Mouse (Mus musculus) spleen, postnatal 14 days (tissue): ENCODE results near the gene Sap30.
A peak's percentile ranks its signal among the peaks of the same experiment; 100 is the strongest.
"Not testable (repeated sequence)": the region's sequence is repeated elsewhere in the genome, so short reads cannot be mapped to it uniquely, and the experiment has no call there.

ENCODE experiments used
- DNase-seq, 2 experiments: peaks; one replicate each; pipeline ENCODE4 v3.0.0; 2021 to 2022; ENCODE audit warnings: low spot score in 2 of 2

The Sap30 gene

DNA sequence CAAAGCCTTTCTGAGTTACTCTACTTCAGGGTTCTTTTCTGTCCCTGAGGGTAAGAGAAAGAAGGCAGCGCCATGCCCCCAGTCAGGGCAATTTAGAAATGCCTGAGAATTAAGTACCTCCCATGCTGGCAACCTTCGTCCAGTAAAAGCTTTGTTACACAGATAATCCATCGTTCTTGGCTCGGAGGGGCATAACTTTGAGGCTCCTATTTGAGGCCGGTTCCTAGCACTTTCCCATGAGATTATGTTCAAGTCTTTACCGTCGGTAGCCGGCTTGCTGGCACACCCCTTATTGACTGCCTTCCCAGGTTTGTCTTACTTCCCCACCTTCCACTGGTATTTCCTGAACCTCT is 10.8 kb upstream of the Sap30 start:
- DNase-seq, result no peak

DNA sequence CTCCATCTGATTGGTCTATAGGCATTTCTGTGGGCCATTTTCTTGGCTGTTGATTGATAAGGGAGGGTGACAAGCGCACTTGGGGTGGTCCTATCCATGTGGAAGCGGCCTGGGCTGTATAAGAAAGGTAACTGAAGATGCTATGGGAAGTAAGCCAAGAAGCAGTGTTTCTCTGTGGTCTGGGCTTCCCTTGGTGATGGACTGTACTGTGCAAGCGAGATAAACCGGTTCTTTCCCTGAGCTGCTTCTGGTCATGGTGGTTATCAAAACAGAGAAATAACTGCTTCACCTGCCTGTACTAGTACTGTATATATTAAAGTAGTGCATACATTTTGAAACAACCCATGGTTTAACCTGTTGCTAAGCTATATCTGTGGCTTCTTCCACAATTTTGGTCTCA is 4.2 kb upstream of the Sap30 start:
- DNase-seq, result no peak

DNA sequence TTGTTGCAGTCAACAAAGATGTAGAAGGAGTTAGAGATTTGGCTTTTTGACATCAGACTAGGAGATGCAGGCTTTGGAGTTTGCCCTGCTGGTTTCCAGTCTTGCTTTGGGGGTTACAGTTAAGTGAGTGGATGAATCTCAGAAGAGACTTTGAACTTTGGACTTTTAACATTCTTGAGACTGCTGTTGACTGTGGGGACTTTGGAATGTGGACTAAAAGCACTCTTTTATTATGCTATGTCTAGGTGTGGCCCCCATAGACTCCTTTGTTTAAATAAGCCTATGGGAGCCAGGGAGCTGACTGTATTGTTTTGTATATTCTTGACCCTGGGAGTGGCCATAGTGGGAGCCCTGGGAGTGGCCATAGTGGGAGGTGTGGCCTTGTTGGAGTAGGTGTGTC is 2.2 kb upstream of the Sap30 start:
- no peak for DNase-seq

DNA sequence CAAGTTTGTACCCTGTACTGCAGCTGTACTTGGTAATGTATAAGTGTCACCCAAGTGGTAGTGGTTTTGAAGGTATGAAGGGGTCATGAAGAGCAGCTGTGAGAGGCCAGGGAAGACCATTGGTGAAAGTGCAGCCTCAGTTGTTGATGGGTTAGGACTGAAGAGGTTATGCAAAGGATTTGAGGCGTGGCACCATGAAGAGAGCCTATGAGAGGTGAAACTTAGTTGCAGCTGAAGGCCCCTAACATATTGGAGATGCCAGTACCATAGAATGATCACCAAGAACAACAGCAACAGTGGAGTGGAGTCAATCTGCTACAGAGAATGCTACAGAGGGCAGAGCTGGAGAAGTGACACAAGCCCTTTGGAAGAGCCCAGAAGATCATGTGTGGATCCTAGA is 1.7 kb upstream of the Sap30 start:
- no peak for DNase-seq

DNA sequence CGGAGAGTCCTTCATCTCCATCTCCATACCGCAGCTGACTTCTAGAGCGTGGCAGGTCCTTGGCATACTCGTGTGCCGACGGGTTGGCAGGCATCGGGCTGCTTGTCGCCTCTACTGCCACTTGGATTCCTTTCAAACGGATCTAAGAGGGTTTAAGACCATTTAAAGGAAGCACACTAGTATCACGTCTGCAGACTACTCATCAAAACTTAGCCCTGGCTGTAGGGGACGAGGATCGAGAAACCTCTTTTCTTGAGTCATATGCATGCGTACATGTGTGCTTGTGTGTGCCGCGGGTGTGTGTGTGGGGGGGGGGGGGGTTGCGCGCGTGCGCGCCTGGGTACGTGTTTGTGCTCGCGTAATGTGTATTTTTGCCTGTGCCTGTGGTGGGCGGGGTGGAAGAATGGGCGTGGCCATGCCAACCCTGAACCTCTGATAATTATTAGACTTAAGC is 679 bp upstream of the Sap30 start:
- DNase-seq, result peak; percentile 62 to 64

DNA sequence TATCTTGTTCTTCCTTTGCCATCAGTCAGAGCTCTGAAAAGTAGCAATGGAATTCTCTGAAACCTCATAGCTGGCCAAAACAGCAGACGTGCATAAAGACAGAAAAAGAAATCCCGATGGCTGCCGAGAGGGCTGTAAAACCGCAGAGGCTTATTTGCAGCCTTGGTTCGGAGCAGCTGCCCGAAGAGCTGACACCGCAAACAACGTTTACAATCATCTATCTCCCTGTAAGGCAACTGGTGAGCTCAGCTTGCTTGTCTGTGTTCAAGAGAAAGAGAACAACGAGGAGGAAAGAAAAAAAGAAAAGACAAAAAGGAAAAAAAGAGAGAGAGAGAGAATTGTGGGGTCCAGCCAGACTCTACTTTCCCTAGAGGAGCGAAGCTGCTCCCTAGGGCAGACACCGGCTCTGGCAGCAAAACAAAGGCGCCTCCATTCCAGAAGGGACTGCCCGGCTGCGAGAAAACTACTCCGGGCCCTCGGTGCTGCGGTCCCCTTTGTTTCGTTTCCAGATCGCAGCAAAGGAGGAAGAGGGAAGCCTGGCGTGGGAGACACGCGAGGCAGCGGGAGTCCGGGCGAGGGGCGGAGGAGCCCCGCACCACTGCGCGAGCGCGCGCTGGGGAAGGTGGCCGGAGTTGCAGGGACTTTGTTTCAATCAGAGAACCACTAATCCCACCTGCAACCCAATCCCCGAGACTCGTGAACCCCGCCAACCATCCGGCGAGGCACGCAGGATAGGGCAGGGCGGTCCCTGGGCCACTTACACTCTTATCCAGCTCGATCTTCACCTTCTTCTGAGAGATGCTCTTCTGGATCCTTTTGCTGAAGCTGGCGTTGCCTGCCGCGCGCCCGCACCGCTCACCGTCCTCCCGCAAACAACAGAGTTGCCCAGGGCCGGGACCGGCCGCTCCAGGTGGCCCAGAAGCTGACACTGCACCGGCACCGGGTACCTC is 894 bp downstream of the Sap30 start:
- peak; percentile 16 to 31 for DNase-seq

DNA sequence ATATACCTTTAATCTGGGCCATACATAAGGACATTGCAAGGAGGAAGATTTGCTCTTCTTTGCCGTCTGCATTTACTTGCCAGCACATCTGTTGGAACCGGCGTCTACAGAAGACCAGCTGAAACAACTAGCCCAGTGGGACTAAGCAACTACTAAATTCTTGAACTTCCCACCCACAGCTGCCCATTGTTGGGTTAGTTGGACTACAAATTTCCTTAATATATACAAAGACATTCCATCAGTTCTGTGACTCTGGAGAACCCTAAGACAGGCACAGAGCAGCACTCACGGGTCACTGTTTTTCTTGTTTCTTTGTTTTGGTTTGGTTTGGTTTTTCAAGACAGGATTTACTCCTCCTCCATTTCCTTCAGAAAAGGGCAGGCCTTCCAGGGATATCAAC is 7.1 kb downstream of the Sap30 start:
- no peak for DNase-seq

DNA sequence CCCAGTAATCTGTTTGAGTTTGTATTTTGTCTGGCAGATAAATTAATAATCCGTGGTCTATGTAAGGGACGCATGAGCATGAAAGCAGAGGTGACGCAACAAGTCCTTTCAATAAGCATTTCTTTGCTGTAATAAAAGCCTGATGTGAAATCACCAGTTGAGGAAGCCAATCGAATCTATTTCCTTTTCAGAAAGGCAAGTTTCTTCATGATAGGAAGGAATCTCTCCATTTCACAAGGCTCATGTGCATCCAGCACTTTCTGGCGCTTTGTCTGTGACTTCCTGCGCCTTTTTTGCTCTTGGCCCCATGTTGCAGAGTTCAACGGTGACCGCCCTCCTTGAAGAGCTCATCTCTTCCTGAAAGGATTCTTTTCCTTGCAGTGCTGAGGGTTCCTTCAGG is 8.0 kb downstream of the Sap30 start:
- no peak for DNase-seq

DNA sequence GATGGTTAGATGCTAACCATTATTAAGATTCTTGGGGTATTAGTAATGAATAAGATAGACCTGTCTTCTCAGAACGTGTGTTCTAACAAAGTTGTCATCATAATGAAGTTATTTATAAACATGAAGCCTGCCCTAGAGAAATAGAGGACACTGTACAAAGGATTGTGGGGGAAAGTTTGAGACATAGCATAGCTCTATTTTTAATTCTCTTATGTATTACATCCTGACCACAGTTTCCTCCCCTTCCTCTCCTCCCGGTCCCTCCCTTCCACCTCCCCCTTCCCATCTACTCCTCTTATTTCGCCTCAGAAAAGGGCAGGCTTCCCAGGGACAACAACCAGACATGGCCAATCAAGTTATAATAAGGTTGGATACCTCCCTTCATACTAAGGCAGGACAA is 9.3 kb downstream of the Sap30 start:
- DNase-seq, result no peak

DNA sequence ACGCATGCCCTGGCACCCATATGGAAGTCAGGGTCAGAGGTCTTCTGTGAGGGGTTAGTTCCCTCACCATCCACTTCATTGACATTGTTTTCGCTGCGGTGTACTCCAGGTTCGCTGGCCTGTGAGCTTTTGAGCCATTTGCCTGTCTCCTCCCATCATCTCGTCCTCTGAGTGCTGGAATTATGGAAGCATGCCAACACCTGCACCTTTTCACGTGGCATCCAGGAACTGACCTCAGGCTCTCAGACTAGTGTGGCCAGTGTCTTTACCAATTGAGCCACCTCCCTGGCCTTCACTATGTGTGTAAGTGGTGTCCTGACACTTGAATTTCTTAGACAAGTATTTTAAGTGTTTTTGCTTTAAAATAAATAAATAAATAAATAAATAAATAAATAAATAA is 13.9 kb downstream of the Sap30 start:
- no peak for DNase-seq

DNA sequence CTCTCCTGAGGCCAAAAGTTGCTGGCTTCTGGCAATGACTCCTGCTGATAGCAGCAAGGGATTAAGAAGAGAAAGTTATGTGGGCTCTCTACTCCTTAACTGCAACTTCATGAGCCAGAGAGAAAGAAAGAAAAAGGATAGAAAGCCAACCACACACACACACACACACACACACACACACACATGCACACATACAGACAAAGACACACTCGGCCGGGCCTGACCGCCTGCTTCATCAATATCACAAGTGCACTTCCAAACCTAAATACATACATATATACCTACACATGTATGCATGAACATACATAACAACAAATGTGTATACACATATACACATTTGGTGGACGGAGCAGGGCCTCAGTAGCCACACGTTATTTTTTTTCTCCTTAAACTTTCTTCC is 16.8 kb downstream of the Sap30 start:
- no peak for DNase-seq

DNA sequence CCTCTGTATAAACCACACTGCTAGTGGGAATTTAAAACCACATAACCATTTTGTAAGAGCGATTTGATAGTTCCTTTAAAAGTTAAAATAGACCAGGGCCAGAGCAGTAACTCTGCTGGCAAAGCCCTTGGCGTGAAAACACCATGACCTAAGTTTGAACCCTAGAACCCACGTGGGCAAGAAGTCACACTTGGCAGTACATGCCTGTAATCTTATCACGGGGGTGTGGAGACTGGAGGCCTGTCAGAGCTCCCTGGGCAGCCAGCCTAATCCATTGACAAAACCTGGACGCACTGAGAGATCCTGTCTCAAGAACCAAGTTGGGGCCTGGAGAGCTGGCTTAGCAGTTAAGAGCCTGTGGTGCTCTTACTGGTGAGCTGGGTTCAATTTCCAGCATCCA is 19.0 kb downstream of the Sap30 start:
- no peak for DNase-seq

DNA sequence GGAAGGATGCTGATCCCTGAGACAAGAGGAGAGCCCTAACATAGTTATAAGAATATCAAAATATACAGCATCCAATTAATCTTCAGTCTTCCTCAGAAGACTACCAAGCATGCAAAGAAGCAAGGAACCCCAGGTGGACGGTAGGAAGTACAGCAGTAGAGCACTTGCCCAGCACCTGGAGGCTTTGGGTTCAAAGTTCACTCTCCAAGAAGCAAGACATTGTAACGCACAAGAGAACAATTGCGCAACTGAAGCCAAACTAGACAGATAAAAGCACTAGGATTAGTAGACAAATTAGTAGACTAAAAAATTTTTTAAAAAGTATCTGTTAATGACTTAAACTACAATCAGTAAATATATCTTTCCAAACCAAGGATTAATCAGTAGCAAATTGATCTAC is 23.9 kb downstream of the Sap30 start:
- no peak for DNase-seq

DNA sequence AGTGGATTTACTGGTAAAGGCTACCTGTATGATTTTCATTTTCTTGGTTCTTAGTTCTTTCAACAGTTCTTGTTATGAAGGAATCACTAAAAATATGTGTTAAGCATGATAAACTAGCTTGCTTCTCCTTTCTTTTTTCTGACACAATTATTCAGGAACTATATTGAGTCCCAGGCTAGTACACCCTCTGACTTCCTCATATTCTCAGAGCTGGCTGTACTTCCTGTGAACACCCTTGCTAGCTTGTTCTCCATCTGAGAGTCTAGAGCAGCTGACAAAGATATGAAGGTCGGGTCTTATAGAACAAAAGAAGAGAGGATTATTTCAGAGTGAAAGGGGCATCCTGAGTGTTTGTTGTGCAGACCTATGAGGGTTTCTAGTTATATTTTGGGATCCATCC is 24.8 kb downstream of the Sap30 start:
- DNase-seq, result no peak

DNA sequence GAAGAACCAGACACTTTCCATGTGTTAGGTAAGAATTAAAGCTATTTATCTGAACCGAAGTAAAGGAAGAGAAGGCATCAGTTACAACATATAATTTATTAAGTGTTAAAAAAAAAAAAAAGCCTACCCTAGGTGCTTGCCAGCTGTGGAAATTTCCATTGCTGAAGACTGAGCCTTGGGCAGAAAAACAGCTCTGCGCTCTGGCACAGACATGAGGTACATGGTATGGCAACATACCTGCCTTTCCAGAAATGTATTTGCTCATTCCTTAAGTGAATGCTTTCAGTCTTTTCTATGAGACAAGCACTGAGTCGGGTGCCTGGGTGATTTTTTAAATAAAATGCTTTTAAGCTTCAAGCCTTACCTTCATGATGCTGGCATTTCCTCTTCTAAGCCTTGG is 29.7 kb downstream of the Sap30 start:
- DNase-seq, result no peak

DNA sequence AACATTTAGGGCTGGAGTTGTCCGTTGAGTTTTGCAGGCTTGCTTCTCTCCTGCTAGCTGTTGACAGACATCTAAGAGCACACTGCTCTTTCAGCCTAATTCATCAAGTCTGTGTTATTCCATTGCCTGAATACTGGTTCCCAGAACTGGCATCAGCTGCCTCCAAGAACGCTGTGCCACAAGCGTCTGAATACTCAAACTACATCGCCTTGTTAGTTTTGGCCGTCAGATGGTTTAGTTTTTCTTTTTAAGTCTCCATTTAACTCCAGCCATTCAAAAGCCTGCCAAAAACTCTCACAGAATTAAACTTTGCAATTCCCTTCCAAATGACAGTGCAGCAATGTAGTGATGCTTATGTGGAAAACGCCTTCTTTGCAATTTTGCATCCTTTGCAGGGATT is 30.5 kb downstream of the Sap30 start:
- no peak for DNase-seq

DNA sequence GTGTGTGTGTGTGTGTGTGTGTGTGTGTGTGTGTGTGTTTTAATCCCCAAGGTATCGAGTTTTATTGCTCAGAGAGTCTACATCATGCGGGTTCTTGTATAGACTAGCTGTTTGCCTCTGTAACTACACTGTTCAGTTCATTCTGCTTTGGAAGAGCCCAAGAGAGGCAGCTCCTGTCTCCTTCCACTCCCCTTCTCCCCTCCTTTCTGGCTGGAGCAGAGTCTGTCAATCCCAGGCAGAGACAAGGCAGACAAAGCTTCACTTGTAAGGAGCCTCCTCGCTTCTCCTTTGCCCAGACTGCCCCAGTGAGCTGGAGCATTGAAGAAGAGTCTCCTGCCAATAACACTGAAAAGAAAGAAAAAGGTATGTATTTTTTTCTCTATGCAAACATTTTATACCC is 31.9 kb downstream of the Sap30 start, which contains the start of gene Scrg1:
TSS of gene Scrg1 (plus strand) at position 159 of the 400 bp plus-strand sequence.
- no peak for DNase-seq

DNA sequence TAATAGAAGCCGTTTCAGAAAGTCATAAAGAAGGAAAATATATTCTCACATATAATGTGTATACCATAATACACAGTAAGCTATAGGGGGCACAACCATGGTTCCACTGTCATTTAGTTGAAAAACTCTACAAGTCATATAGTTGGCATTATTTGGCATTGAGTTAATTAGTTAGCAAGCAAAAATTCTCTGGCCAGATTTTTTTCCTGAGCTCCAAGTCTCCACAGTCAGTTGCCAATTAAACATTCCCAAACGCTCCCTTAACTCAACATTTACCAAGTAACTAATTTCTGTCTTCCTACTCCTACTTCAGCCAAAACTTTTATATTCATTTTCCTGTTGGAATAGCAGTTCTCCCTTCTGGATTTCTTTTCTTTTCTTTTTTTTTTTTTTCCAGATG is 34.3 kb downstream of the Sap30 start:
- no peak for DNase-seq

DNA sequence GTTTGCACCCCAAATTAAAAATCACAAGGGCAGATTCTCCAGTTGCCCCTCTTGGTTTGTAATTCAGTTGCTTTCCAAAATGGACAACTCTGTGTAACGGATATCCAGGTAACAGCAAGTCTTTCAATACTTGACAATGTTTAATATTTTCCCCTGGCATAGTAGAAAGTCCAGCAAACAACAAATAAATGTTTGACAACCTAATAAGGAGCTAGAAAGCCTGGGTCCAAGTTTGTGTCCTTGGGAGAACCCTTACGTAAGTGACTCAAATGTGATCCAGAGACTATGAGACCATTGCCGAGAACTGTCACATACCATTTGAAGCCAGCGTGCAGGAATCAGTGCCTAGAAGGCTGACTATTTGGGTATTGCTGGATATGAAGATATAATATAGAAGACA is 35.8 kb downstream of the Sap30 start:
- no peak for DNase-seq

DNA sequence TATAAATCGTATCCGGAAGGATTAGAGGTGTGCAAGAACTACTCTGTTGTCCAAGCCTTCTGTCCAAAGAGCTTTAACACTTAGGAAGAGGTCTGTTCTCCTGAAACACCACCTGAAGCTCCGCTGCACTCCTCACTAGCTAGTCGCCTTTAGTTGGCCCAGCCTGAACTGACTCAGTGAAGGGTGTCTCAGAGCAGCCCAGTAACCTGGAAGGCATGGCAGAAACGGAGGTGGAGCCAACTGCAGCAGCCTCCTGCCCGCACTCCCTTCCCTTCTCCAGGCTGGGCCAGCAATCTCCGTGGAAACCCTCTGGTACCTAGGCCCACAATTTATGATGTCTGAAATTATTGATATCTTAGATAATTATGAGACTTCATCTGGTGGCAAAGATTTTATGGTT is 36.9 kb downstream of the Sap30 start:
- no peak for DNase-seq

DNA sequence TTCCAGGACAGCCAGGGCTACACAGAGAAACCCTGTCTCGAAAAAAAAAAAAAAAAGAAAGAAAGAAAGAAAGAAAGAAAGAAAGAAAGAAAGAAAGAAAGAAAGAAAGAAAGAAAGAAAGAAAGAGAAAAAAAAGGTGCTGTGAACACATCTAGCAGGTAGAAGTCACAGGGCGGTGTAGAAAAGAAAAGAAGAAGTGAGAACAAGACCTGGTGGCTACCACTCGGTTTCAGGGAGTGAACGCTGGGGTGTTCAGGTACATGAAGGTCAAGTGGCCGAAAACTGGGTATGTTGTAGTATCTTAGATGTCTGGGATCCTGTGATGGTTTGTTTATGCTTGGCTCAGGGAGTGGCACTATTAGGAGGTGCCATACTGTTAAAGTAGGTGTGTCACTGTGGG is 41.8 kb downstream of the Sap30 start:
- not testable (repeated sequence) for DNase-seq

DNA sequence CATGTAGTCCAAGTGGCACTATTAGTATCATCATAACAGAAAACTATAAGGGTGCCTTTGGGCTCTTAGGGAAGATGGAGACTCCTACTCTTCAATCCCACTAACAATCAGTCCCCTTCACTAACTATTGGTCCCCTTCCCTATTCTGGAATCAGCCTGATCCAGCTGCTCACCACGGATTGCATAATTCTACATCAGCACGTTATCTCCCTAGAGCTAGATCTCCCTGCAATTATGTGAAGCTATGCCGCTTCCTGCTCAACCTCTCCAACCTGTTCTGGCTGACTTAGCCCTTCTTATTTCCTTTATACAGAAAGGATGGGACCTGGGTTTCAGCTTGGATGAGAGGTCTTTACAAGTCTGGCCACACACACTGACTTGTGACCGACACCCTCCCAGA is 44.4 kb downstream of the Sap30 start:
- no peak for DNase-seq

DNA sequence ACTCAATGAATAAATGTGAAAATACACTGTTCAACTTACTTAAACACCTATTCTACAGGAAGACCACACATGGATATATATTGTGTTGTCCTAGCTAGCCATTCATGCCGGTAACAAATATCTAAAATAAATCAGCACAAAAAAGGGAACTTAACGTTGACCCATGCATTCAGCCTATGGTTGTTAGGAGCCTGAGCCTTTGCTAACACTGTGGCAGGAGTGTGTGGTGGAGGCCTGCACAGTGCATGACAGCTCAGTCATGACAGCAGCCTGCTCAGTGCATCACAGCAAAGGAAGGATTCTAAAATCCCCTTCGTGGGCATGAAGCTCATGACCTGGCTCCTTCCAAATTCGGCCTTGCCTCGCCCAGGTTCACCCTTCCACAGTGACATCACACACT is 46.1 kb downstream of the Sap30 start:
- no peak for DNase-seq

DNA sequence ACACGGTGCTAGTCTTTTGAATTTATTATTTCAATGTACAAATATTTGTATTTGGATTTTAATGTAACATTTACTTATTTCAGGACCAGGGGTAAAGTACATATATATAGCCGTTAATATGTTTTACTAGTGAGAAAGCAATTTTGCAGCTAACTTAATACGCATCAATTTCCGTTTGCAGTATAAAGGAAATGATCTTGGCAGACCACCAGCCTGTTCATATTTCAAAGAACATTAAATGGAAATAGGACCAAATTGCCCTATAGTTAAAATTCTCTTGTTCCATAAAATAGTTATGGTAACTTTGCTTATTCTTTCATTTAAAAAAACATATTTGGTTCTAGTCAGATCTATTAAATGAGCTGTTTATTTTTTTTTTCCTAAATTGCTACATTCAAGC is 46.5 kb downstream of the Sap30 start:
- no peak for DNase-seq
